Mouse (Mus musculus) gonadal fat pad, adult 2 months (tissue): Measurements from ENCODE around the gene Tcaf1. TPM values are rescaled to one million over a fixed set of nuclear protein-coding genes. Genes with fewer than 3 reads are reported as not detected.

Source experiments
- DNase-seq: peaks from one replicate; pipeline ENCODE4 v3.0.0-alpha.2; 2012; ENCODE audit warnings: low read depth
- polyA plus RNA-seq: library from polyadenylated mRNA; depleted of rRNA; stranded (reverse); fragments of >200 nt; gene quantifications from 2 replicates; pipeline ENCODE4 v1.2.3, GENCODE M21; 2012; rRNA removed

The Tcaf1 gene
- polyA plus RNA-seq = 38.8 and 50.3 TPM in 2 replicates

DNA sequence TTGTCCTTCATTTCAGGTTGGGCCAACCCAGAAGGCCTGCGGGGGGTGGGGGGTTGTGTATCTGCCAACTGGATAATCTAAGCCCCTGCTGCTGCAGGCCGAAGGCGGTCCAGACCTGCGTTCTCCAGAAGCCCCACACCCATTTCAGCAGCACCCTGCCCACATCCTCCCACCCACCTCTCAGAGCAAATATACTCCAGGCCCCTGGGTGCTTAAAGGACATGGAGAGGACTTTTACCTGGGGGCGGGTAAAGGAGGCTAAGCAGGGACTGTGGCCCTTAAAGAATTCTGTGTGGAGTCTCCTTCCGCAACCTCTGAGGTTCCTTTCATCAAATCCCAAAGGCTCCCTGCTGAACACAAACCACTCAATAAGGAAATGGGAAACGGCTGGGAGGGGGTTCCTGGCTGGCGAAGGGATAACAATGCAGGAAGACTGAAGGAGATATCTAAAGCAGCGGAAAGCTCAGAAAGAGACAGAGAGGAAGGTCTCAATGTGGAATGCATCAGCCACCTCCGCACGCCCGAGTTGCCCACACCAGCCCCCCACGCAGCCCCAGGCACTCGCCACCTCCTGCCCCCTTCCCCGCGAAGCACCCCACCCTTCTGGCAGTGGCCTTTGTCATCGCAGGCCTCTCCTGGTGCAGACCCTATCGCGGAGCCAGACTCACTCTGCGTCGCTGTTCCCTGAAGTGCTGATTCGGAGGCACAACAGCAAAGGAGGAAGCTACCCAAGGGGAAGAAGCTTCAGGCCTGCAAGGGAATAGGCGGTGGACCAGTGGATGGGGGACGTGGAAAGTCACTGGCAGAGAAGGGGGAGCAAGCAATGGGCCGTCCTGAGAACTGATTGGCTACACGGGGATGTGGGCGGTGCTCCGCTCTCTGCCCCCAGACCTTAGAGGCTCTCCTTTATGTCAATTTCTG lies at the start of gene Tcaf1:
Tcaf1 (minus strand) TSS at position 798 of the 921 bp plus-strand sequence.
- no peak for DNase-seq

DNA sequence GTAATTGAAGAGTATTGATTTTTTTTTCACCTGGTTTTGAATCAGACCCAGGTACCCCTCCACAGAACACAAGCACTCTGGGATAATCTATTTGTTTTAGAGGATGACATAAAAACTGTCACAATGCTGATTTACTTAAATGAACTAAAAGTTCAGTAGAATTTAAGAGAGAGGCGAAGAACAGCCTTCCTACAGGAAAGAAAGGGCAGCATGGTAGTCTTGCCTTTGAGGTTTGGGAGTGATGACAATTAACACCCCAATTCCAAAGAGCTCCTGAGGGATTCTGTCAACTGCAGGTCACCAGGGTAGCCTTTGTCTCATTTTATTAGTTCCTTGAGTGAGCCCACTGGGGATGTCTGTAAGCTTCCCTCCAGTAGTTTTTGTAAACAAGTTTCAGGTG lies 46.2 kb upstream of the Tcaf1 start, which contains the start of gene Olfr38:
Olfr38 (plus strand) TSS at position 301 of the 400 bp plus-strand sequence.
- no peak for DNase-seq

GRCm38 (mm10) chr6:42747846-42748245 lies 38.0 kb upstream of the Tcaf1 start:
- DNase-seq = no peak

DNA sequence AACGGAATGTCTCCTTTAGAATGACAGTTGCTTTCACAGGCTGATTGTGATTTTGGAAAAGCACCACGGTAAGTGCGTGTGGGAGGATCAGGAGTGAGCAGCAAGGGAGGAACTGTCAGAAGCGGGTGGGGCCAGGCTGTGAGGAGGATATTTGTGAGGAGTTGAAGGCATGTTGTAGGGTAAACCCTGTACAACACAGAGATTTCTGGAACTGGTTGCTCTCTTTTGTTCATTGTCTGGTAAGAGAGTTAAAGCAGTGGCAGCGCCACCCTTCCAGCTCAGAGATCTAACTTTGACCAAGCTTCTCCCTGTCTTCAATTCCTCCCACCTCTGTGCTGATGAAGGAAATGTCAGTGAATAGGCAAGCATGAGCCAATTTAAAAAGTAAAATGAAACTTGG lies 32.4 kb upstream of the Tcaf1 start:
- no peak for DNase-seq

DNA sequence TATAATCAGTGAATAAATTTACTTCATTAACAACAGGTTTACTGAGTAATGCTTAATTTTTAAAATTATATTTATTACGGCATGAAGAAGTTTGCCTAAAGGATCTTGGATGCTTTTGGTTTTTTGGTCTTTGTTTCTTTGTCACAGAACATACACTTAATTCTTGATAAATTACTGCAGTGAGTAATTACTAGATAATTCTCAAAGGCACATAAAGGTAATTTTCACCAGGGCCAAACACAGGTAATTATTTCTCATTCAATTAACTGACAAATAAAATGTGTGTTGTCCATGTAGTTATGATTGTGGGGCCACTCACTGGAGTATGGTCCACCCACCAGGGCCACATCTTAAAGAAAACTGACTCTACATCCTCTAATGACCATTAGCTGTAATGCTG lies 29.2 kb upstream of the Tcaf1 start, which contains the start of gene Olfr453:
Olfr453 (plus strand) TSS at position 301 of the 400 bp plus-strand sequence.
- DNase-seq = no peak

DNA sequence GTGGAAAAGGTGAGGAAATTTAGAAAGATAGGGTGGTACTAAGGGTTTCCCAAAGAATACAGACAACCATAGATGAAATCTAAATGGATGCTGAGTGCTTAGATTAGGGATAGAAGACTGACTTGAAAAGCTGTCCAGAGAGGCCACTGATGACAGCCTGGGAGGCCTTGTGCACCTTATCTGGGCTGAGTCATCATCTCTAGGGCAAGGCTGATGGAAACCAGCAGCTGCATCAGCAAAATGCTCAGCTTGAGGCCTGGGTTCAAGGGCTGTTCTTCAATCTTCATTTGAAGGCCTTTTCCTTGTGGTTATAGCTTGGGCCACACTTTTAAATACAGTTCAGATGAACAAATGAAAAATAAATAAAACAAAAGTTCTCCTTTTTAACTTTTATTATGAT lies 8.1 kb upstream of the Tcaf1 start:
- no peak for DNase-seq

GRCm38 (mm10) chr6:42714668-42715067 lies 4.8 kb upstream of the Tcaf1 start:
- DNase-seq = no peak

GRCm38 (mm10) chr6:42692517-42693190 lies 17.2 kb downstream of the Tcaf1 start:
- no peak for DNase-seq

GRCm38 (mm10) chr6:42692154-42692516 lies 17.8 kb downstream of the Tcaf1 start:
- DNase-seq = no peak

DNA sequence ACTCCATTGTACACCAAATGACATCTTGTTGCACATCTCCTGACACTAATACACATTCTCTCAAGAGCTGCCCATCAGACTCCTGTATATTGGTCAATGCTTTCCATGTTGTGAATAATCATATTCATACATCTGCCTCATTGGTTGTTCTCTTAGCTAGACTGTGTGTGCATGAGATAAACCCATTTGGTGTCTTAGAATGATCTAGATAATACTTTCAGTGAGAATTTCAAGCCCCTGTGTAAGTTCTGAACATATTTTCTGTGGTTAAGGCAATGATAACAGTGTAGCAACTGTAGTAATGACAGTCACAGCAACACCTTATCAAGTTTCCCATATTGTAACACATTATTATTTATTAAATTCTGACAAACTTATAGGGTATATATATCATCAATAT lies 20.1 kb downstream of the Tcaf1 start:
- no peak for DNase-seq

DNA sequence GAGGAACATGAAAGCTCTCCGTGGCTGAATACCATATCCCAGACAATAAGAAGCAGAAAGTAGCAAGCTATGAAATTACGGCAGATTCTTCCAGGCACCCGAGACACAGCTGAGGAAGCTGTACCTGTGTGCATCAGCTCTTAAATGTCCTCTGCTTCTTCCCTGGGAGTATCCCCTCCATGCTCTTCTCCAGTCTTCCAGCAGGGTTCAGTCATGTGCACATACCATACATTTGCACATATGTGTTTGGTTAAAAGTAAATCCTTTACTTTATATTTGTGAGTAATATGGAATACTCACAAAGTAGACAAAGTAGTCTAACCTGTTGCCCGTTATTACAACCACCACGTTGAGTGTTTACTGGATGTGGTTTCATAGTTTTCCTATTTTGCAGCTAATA lies 22.0 kb downstream of the Tcaf1 start:
- no peak for DNase-seq

DNA sequence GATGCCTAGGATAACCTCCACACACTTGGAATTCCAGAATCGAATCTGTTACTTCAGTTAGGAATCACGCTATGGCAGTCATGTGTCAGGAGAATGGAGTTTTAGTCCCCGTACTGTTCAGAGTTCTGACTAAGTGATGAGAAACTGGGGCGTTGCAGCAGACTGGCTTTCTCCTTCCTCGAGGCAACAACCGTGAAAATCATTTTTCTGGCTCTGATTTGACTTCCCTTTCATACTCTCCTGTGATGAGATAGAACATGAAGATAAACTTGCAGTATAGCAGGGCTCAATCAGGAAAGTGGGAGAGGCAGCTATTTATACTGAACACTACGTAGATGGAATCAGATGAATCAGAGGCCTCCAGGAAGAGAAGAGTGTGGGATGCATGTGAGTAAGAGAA lies 29.8 kb downstream of the Tcaf1 start:
- no peak for DNase-seq

DNA sequence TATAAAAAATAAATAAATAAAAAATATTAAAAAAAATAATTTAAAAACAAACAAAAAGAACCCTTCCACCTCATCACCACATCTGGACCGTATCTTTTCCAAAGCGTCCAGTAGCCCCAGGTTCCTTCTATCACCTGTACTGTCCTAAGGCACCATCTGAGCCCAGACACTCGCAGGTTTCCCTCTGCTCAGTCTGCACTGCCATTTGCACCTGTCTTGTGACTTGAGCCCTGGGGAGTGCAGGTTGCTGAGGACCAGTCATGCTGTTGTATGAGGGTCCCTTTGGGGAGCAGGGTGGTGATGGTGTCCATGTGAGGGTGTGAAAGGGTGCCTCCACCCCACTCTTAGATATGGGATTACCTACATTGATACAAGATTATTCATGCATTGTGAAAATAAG lies 33.9 kb downstream of the Tcaf1 start:
- DNase-seq = no peak

- DNase-seq = no peak
These were observed 38.1 kb downstream of the Tcaf1 start for GRCm38 (mm10) chr6:42671767-42672166.

- DNase-seq = no peak
These were observed 42.2 kb downstream of the Tcaf1 start for GRCm38 (mm10) chr6:42667722-42668121.

GRCm38 (mm10) chr6:42661739-42662138 lies 48.1 kb downstream of the Tcaf1 start:
- no peak for DNase-seq

GRCm38 (mm10) chr6:42644912-42645549 lies 64.9 kb downstream of the Tcaf1 start, which contains the start of gene Tcaf2:
Tcaf2 (minus strand) TSS chr6:42645254.
- DNase-seq = peak; percentile 73

GRCm38 (mm10) chr6:42634393-42634792 lies 75.5 kb downstream of the Tcaf1 start:
- no peak for DNase-seq

DNA sequence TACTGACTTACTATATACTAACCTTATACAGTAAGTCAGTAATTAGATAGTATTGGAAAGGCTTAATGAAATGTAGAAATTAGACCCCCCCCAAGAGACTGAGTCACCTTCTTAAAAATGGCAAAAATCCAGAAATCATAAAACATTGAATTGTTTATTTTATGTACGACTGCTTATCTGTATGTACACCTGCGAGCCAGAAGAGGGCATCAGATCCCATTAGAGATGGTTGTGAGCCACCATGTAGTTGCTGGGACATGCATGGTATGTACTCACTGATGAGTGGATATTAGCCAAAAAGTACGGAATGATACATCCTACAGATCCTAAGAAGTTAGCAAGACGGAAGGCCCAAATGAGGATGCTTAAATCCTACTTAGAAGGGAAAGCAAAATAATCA lies 78.5 kb downstream of the Tcaf1 start:
- no peak for DNase-seq
